Mouse (Mus musculus) lung, postnatal 0 days (tissue): ENCODE measurements around the gene Baz2b. TPM values are rescaled to one million over a fixed set of nuclear protein-coding genes. Genes with fewer than 3 reads are reported as not detected.

ENCODE experiments used
- ATAC-seq: fragments of 200-750 bp; cut with Nextera tagmentation; 2 replicates; pipeline ENCODE4 v1.8.0; 2017; ENCODE audit warnings: moderate library complexity
- DNase-seq: peaks from one replicate; pipeline ENCODE4 v3.0.0-alpha.2; 2016; ENCODE audit warnings: low spot score
- H3K27ac ChIP-seq: fragments of 300-500 bp; sonication (generic); 2 replicates; pipeline ENCODE4 v1.5.1; 2014; ENCODE audit warnings: antibody characterized with exemption, mild to moderate bottlenecking, low read length, mixed read lengths
- H3K27me3 ChIP-seq: fragments of 300-500 bp; sonication (generic); replicated peaks from 2 replicates; pipeline ENCODE4 v1.6.1; 2014; ENCODE audit warnings: low read length, mixed read lengths; ENCODE audit not compliant: insufficient read depth
- H3K36me3 ChIP-seq: fragments of 300-500 bp; sonication (generic); 2 replicates; pipeline ENCODE4 v1.6.1; 2014; ENCODE audit warnings: low read length, mixed read lengths; ENCODE audit not compliant: insufficient read depth
- H3K4me1 ChIP-seq: fragments of 300-500 bp; sonication (generic); 2 replicates; pipeline ENCODE4 v1.6.1; 2014; ENCODE audit warnings: antibody characterized with exemption, low read depth, low read length, mixed read lengths; ENCODE audit not compliant: insufficient read depth
- H3K4me2 ChIP-seq: fragments of 300-500 bp; sonication (generic); replicated peaks from 2 replicates; pipeline ENCODE4 v1.6.1; 2014; ENCODE audit warnings: low read depth, mild to moderate bottlenecking, low read length, moderate library complexity, mixed read lengths
- H3K4me3 ChIP-seq: fragments of 300-500 bp; sonication (generic); 2 replicates; pipeline ENCODE4 v1.5.1; 2014; ENCODE audit warnings: low read depth, low read length
- H3K9ac ChIP-seq: fragments of 300-500 bp; sonication (generic); replicated peaks from 2 replicates; pipeline ENCODE4 v1.6.1; 2014; ENCODE audit warnings: low read depth, mild to moderate bottlenecking
- H3K9me3 ChIP-seq: fragments of 300-500 bp; sonication (generic); 2 replicates; pipeline ENCODE4 v1.6.1; 2016; ENCODE audit warnings: low read length, mixed read lengths
- CTCF ChIP-seq: IDR thresholded peaks from 2 replicates; pipeline ENCODE4 v1.5.1; 2016; ENCODE audit warnings: antibody characterized with exemption, mild to moderate bottlenecking
- EP300 ChIP-seq: IDR thresholded peaks from 2 replicates; pipeline ENCODE4 v1.6.1; 2016; ENCODE audit warnings: antibody characterized with exemption, mild to moderate bottlenecking, control low read depth
- WGBS: fragments of 180-500 bp; shearing (Covaris S2); extraction: QIAGEN DNeasy Blood & Tissue Kit; methylation state at CpG from one replicate; pipeline ENCODE4 v1.1.7; 2014; 5-methylcytosine and 5-hydroxymethylcytosine counted together
- polyA plus RNA-seq: library from polyadenylated mRNA; unstranded; fragments of >200 nt; fragmentation: Nextera tagmentation; extraction: Ambion mirVana; gene quantifications from 2 replicates; pipeline ENCODE4 v1.2.1, GENCODE M21; 2015

Gene Baz2b
- polyA plus RNA-seq, 1 experiment from 2014 or later, result 63.0 TPM

GRCm38 (mm10) chr2:60021138-60021537 lies 188.5 kb downstream of the Baz2b start:
- no peaks in the 10 kb centered on the region for H3K36me3 ChIP-seq
- no peak overlapping the region for H3K4me3 ChIP-seq
- H3K4me1 ChIP-seq, result no peaks in the 10 kb centered on the region
- no peaks in the 10 kb centered on the region for H3K27me3 ChIP-seq
- ATAC-seq, result no peak
- no peak overlapping the region for H3K4me2 ChIP-seq
- H3K9me3 ChIP-seq, result no peaks in the 10 kb centered on the region
- no peak overlapping the region for H3K27ac ChIP-seq
- no peak for TF ChIP-seq CTCF
- TF ChIP-seq EP300, result no peak
- 86% methylated on average over 6 of the region's 6 CpGs for WGBS
- no peak for DNase-seq
- no peak overlapping the region for H3K9ac ChIP-seq

DNA sequence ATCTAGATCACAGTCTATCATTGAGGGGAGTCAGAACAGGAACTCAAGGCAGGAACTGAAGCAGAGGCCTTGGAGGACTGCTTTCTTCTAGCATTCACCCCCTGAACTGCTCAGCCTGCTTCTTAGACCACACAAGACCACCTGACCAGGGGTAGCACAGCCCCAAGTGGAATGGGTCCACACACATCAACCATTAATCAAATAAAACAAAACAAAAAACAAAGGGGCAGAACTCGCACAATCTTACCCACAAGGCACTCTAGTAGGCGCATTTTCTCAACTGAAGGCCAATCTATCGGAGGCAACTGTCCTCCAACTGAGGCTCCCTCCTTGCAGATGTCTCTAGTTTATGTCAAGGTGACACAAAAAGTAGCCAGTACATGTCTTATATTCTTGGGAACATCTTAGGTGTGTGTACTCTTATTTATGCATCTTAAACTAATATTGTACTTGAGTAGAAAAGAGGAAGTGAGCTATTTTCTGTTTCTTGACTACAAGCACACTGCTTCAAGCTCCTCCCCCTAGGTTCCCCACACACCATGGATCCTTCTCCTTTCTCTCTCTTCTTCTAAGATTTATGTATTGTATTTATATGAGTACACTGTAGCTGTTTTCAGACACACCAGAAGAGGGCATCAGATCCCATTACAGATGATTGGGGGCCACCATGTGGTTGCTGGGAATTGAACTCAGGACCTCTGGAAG lies 189.9 kb downstream of the Baz2b start:
- no peak overlapping the region for H3K9ac ChIP-seq
- H3K27me3 ChIP-seq, result no peaks in the 10 kb centered on the region
- H3K36me3 ChIP-seq, result no peaks in the 10 kb centered on the region
- no peak for ATAC-seq
- H3K4me3 ChIP-seq, result no peak overlapping the region
- H3K4me2 ChIP-seq, result no peak overlapping the region
- TF ChIP-seq CTCF, result no peak
- no peak for TF ChIP-seq EP300
- H3K27ac ChIP-seq, result no peak overlapping the region
- no peaks in the 10 kb centered on the region for H3K9me3 ChIP-seq
- DNase-seq, result peak; percentile 35
- WGBS, result 96% methylated on average over 3 of the region's 3 CpGs
- no peaks in the 10 kb centered on the region for H3K4me1 ChIP-seq

- Histone ChIP-seq H3K4me2 (no peak overlapping the region), H3K9me3 (no peaks in the 10 kb centered on the region), H3K4me3 (no peak overlapping the region), H3K27me3 (no peaks in the 10 kb centered on the region), H3K4me1 (no peaks in the 10 kb centered on the region), H3K27ac (no peak overlapping the region), H3K36me3 (no peaks in the 10 kb centered on the region), H3K9ac (no peak overlapping the region)
- no peak for TF ChIP-seq EP300
- TF ChIP-seq CTCF, result no peak
- 64% methylated on average over 10 of the region's 10 CpGs for WGBS
- DNase-seq, result peak; percentile 39
- ATAC-seq, result 0 out of 2 replicates have a peak, but pooled peaks have one; percentile 11
These were observed 190.7 kb downstream of the Baz2b start for GRCm38 (mm10) chr2:60018875-60019501.

GRCm38 (mm10) chr2:60011526-60011925 lies 198.1 kb downstream of the Baz2b start:
- DNase-seq, result no peak
- Histone ChIP-seq H3K27ac (no peak overlapping the region), H3K4me3 (no peak overlapping the region), H3K4me2 (no peak overlapping the region), H3K27me3 (no peaks in the 10 kb centered on the region), H3K9me3 (no peaks in the 10 kb centered on the region), H3K36me3 (no peaks in the 10 kb centered on the region), H3K4me1 (no peaks in the 10 kb centered on the region), H3K9ac (no peak overlapping the region)
- 74% methylated on average over 3 of the region's 3 CpGs for WGBS
- ATAC-seq, result no peak
- TF ChIP-seq EP300 (no peak), CTCF (no peak)

DNA sequence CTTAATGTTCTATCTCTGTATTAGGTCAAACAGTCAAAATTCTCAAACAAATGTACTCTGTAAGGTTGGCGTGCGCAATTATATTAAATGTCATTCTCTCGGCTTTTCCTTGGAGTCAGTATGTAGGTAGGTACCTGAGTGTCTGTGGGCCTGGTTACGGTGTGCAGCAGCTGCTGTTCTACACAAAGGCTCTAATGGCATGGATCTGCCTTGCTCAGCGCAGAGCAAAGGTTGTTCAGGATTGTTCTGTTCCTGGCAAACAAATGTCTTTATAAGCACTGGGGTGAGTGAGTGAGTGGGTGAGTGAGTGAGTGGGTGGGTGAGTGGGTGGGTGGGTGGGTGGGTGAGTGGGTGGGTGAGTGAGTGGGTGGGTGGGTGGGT lies 206.0 kb downstream of the Baz2b start:
- H3K36me3 ChIP-seq, result peaks cover 5% of the 10 kb centered on the region; the same call in 1 of the 2 replicates
- no peak overlapping the region for H3K9ac ChIP-seq
- H3K27ac ChIP-seq, result no peak overlapping the region
- no peaks in the 10 kb centered on the region for H3K27me3 ChIP-seq
- DNase-seq (no peak), ATAC-seq (no peak)
- TF ChIP-seq EP300, result no peak
- no peak for TF ChIP-seq CTCF
- WGBS, result 91% methylated on average over 5 of the region's 5 CpGs
- no peaks in the 10 kb centered on the region for H3K9me3 ChIP-seq
- no peaks in the 10 kb centered on the region for H3K4me1 ChIP-seq
- H3K4me3 ChIP-seq, result no peak overlapping the region
- H3K4me2 ChIP-seq, result no peak overlapping the region

GRCm38 (mm10) chr2:60003038-60003664 lies 206.5 kb downstream of the Baz2b start:
- no peak overlapping the region for H3K4me2 ChIP-seq
- peaks cover 5% of the 10 kb centered on the region; the same call in 1 of the 2 replicates for H3K36me3 ChIP-seq
- WGBS, result 63% methylated on average over 5 of the region's 5 CpGs
- TF ChIP-seq EP300, result no peak
- no peak for TF ChIP-seq CTCF
- H3K27me3 ChIP-seq, result no peaks in the 10 kb centered on the region
- ATAC-seq, result no peak
- H3K9me3 ChIP-seq, result no peaks in the 10 kb centered on the region
- peak; percentile 16 for DNase-seq
- no peak overlapping the region for H3K4me3 ChIP-seq
- H3K4me1 ChIP-seq, result no peaks in the 10 kb centered on the region
- no peak overlapping the region for H3K9ac ChIP-seq
- H3K27ac ChIP-seq, result no peak overlapping the region
